Mouse (Mus musculus) gastrocnemius, postnatal 25 days (tissue): ENCODE measurements around the gene Hint1. TPM values are rescaled to one million over a fixed set of nuclear protein-coding genes. Genes with fewer than 3 reads are reported as not detected.
"Not testable (repeated sequence)": the region's sequence is repeated elsewhere in the genome, so short reads cannot be mapped to it uniquely, and the experiment has no call there.

Experiments
- DNase-seq: peaks from one replicate; pipeline ENCODE4 v3.0.0; 2022
- long read RNA-seq, 2 experiments: library from polyadenylated mRNA; stranded (forward); transcript quantifications; one replicate each; pipeline ENCODE4 v2.0.0; 2021
- total RNA-seq, 2 experiments: library from RNA; stranded (reverse); gene quantifications; 1 replicate in 1 of 2; 2 replicates in 1 of 2; pipeline ENCODE4 v1.2.3; 2021

Gene Hint1
- total RNA-seq = 100 to 1,000 TPM; 181 to 192 TPM
- long read RNA-seq, experiment 1, transcript Hint1-201 (3 exons, 636 nt) = major isoform, 312 of 324 reads
- long read RNA-seq, experiment 1, partial matches to known transcripts = 0 of 324 reads
- long read RNA-seq, experiment 1, other reads (novel, unspliced or antisense) = 12 of 324 reads
- long read RNA-seq, experiment 2, transcript Hint1-201 (3 exons, 636 nt) = major isoform, 191 of 200 reads
- long read RNA-seq, experiment 2, partial matches to known transcripts = 7 of 200 reads
- long read RNA-seq, experiment 2, other reads (novel, unspliced or antisense) = 2 of 200 reads

GRCm38 (mm10) chr11:54866119-54867048 is at the start of gene Hint1:
Gene Hint1 (plus strand): TSS chr11:54866383.
- DNase-seq = peak; percentile 89

- no peak for DNase-seq
Observed at GRCm38 (mm10) chr11:54817449-54817848, 48.7 kb upstream of the Hint1 start.

GRCm38 (mm10) chr11:54819489-54819888 is 46.7 kb upstream of the Hint1 start:
- DNase-seq = no peak

GRCm38 (mm10) chr11:54823467-54823866 is 42.7 kb upstream of the Hint1 start:
- no peak for DNase-seq

- no peak for DNase-seq
Observed at GRCm38 (mm10) chr11:54825774-54826173, 40.4 kb upstream of the Hint1 start.

GRCm38 (mm10) chr11:54826819-54827218 is 39.4 kb upstream of the Hint1 start:
- no peak for DNase-seq

- DNase-seq = no peak
Observed at GRCm38 (mm10) chr11:54833833-54834232, 32.4 kb upstream of the Hint1 start.

GRCm38 (mm10) chr11:54834596-54834995 is 31.6 kb upstream of the Hint1 start:
- no peak for DNase-seq

GRCm38 (mm10) chr11:54836106-54836505 is 30.1 kb upstream of the Hint1 start:
- peak; percentile 63 for DNase-seq

- no peak for DNase-seq
Observed at GRCm38 (mm10) chr11:54839696-54840095, 26.5 kb upstream of the Hint1 start.

GRCm38 (mm10) chr11:54840891-54841290 is 25.3 kb upstream of the Hint1 start:
- DNase-seq = no peak

- no peak for DNase-seq
Observed at GRCm38 (mm10) chr11:54844424-54844823, 21.8 kb upstream of the Hint1 start.

GRCm38 (mm10) chr11:54844959-54845358 is 21.2 kb upstream of the Hint1 start:
- no peak for DNase-seq

- DNase-seq = no peak
Observed at GRCm38 (mm10) chr11:54845470-54846442, 20.4 kb upstream of the Hint1 start.

- DNase-seq = no peak
Observed at GRCm38 (mm10) chr11:54849961-54850758, 16.0 kb upstream of the Hint1 start.

- no peak for DNase-seq
Observed at GRCm38 (mm10) chr11:54851656-54852055, 14.5 kb upstream of the Hint1 start.

GRCm38 (mm10) chr11:54858880-54859279 is 7.3 kb upstream of the Hint1 start:
- not testable (repeated sequence) for DNase-seq

GRCm38 (mm10) chr11:54859322-54860165 is 6.6 kb upstream of the Hint1 start:
- DNase-seq = no peak

GRCm38 (mm10) chr11:54860256-54861038 is 5.7 kb upstream of the Hint1 start, which contains the start of gene Lyrm7:
Gene Lyrm7 (minus strand): TSS chr11:54860916.
- DNase-seq = peak; percentile 97
